11 mouse cellular contexts compared by ENCODE assay signal in genomic region chr2:6331324-6332137, GRCm38 (mm10). TPM values are rescaled to one million over a fixed set of nuclear protein-coding genes. Genes with fewer than 3 reads are reported as not detected.
DNase-seq lines count a peak whose midpoint lies in the region; ATAC-seq lines count a peak whose summit lies in the region.
"Had no signal": no experiment of that assay in that cellular context is flagged by ENCODE, and none has a peak within 500 bp of the region (broad histone marks: within the 10 kb centered on the region; RNA-seq: fewer than 3 reads in every experiment).

No protein-coding gene starts in this region.

- WGBS in lung, embryonic 15.5 days, result 26% methylated on average over 7 of the region's 7 CpGs
- 36% methylated on average over 7 of the region's 7 CpGs for WGBS in liver, embryonic 12.5 days (ENCODE audit: insufficient replicate concordance)
- WGBS in stomach, embryonic 16.5 days, result 27% methylated on average over 7 of the region's 7 CpGs

- ATAC-seq in lung, embryonic 15.5 days (ENCODE audit: borderline replicate concordance, extremely low read depth, low FRiP score, low TSS enrichment), result no peak
- ATAC-seq in liver, embryonic 12.5 days, result peak; percentile 95
- peak; percentile 75; the same call in 1 of the 2 replicates for ATAC-seq in stomach, embryonic 16.5 days (ENCODE audit: insufficient read depth, low FRiP score)

- H3K27ac ChIP-seq in lung, embryonic 15.5 days, result 0 out of 2 replicates have a peak overlapping the region, but pooled peaks have one; percentile 25
- H3K27ac ChIP-seq in liver, embryonic 12.5 days, result peak overlapping the region; percentile 90
- peak overlapping the region; percentile 1; the same call in 1 of the 2 replicates for H3K27ac ChIP-seq in stomach, embryonic 16.5 days (ENCODE audit: low read length)
- H3K27ac ChIP-seq: heart, embryonic 15.5 days; left cerebral cortex, adult 2 months had no signal

- H3K36me3 ChIP-seq in lung, embryonic 15.5 days, result no peaks in the 10 kb centered on the region
- H3K36me3 ChIP-seq in erythroblast, embryonic 14.5 days (ENCODE audit: control insufficient read depth), result peaks cover 30% of the 10 kb centered on the region
- no peaks in the 10 kb centered on the region for H3K36me3 ChIP-seq in liver, embryonic 12.5 days
- H3K36me3 ChIP-seq in stomach, embryonic 16.5 days (ENCODE audit: control insufficient read depth, insufficient read depth, low read length), result no peaks in the 10 kb centered on the region
- H3K36me3 ChIP-seq: heart, embryonic 15.5 days had no signal

- no peak overlapping the region for H3K9ac ChIP-seq in lung, embryonic 15.5 days
- peak overlapping the region; percentile 42; the same call in 1 of the 2 replicates for H3K9ac ChIP-seq in liver, embryonic 12.5 days
- no peak overlapping the region for H3K9ac ChIP-seq in stomach, embryonic 16.5 days (ENCODE audit: low read length)
- H3K9ac ChIP-seq: heart, embryonic 15.5 days had no signal

- no peaks in the 10 kb centered on the region for H3K27me3 ChIP-seq in lung, embryonic 15.5 days
- no peaks in the 10 kb centered on the region for H3K27me3 ChIP-seq in erythroblast, embryonic 14.5 days (ENCODE audit: control insufficient read depth)
- no peaks in the 10 kb centered on the region for H3K27me3 ChIP-seq in liver, embryonic 12.5 days (replicated peaks)
- H3K27me3 ChIP-seq in stomach, embryonic 16.5 days (ENCODE audit: control insufficient read depth, insufficient read depth, low read length), result no peaks in the 10 kb centered on the region
- H3K27me3 ChIP-seq: heart, embryonic 15.5 days had no signal

- no peaks in the 10 kb centered on the region for H3K9me3 ChIP-seq in lung, embryonic 15.5 days
- no peaks in the 10 kb centered on the region for H3K9me3 ChIP-seq in erythroblast, embryonic 14.5 days (ENCODE audit: control insufficient read depth, low read length)
- no peaks in the 10 kb centered on the region for H3K9me3 ChIP-seq in liver, embryonic 12.5 days (replicated peaks)
- H3K9me3 ChIP-seq in stomach, embryonic 16.5 days (replicated peaks; ENCODE audit: control insufficient read depth, low read length), result no peaks in the 10 kb centered on the region
- H3K9me3 ChIP-seq: heart, embryonic 15.5 days had no signal

- DNase-seq in lung, adult 18-20 months, result no peak
- DNase-seq in right cerebral cortex, postnatal 14 days, result no peak
- DNase-seq in cerebellum, adult 11 months, result no peak
- DNase-seq: lung, postnatal 10 days had no signal

- no peak overlapping the region for H3K4me2 ChIP-seq in lung, embryonic 15.5 days
- H3K4me2 ChIP-seq in liver, embryonic 12.5 days, result peak overlapping the region; percentile 59
- no peak overlapping the region for H3K4me2 ChIP-seq in stomach, embryonic 16.5 days (ENCODE audit: low read depth, low read length)
- H3K4me2 ChIP-seq: heart, embryonic 15.5 days had no signal

- peaks cover 27% of the 10 kb centered on the region for H3K4me1 ChIP-seq in lung, embryonic 15.5 days
- H3K4me1 ChIP-seq in erythroblast, embryonic 14.5 days (ENCODE audit: control insufficient read depth), result peaks cover 76% of the 10 kb centered on the region
- H3K4me1 ChIP-seq in liver, embryonic 12.5 days, result peaks cover 81% of the 10 kb centered on the region
- peaks cover 29% of the 10 kb centered on the region for H3K4me1 ChIP-seq in stomach, embryonic 16.5 days (ENCODE audit: control insufficient read depth, insufficient read depth, low read length)

- H3K4me3 ChIP-seq in lung, embryonic 15.5 days, result no peak overlapping the region
- peak overlapping the region; percentile 2 for H3K4me3 ChIP-seq in erythroblast, embryonic 14.5 days (replicated peaks)
- peak overlapping the region; percentile 17; the same call in 1 of the 2 replicates for H3K4me3 ChIP-seq in liver, embryonic 12.5 days
- H3K4me3 ChIP-seq in stomach, embryonic 16.5 days (replicated peaks; ENCODE audit: low read length), result no peak overlapping the region
- H3K4me3 ChIP-seq: gastrocnemius, adult 2 months; heart, embryonic 15.5 days; left cerebral cortex, adult 2 months had no signal

RNA-seq across cellular contexts. Expression of gene Usp6nl, which starts 9.1 kb away (rescaled TPM):
- polyA plus RNA-seq in lung, embryonic 15.5 days (2015; fragmentation: Nextera tagmentation; extraction: Ambion mirVana), result 12.4 and 13.0 TPM in 2 replicates
- 0.39 and 0.85 TPM in 2 replicates for polyA plus RNA-seq in erythroblast, embryonic 14.5 days (2012)
- polyA plus RNA-seq in liver, embryonic 12.5 days (2016; fragmentation: Nextera tagmentation; extraction: Ambion mirVana), result 7.7 and 7.9 TPM in 2 replicates
- polyA plus RNA-seq in stomach, embryonic 16.5 days (2015; fragmentation: Nextera tagmentation; extraction: Ambion mirVana), result 9.4 and 10.4 TPM in 2 replicates

Comparison
In these comparisons a context has a peak if more than half of its experiments do, and no peak if none do; other contexts are left out.
1. H3K27ac ChIP-seq: peak in every context shown above with its lines; median percentile 90 in liver, embryonic 12.5 days; 25 in lung, embryonic 15.5 days; 1 in stomach, embryonic 16.5 days.
2. H3K4me3 ChIP-seq: peak in erythroblast, embryonic 14.5 days (single experiment) and liver, embryonic 12.5 days (single experiment); none in lung, embryonic 15.5 days (single experiment) and stomach, embryonic 16.5 days (single experiment).